In the genomic region with DNA sequence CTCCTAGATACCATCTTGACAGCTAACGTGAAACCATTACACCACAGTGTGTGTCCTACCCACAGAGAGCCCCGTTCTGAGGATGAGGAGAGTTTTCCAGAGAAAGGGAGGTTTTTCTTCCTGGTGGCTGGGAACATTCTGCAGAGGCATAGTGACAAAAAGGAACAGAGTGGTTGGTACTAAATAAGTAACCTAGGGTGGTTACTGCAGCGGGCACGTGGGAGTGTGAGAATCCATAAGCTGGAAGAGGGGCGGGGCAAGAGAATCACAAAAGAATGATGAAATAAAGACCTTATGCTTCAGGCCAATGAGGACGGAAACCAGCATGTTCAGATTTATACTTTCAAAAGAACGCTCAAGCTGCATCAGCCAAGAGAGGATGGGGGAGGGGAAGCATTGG, we compare ENCODE assay signal across 27 mouse cellular contexts. TPM values are rescaled to one million over a fixed set of nuclear protein-coding genes. Genes with fewer than 3 reads are reported as not detected.
A peak's percentile ranks its signal among the peaks of the same experiment; 100 is the strongest.
DNase-seq lines count a peak whose midpoint lies in the region; ATAC-seq and TF ChIP-seq lines count a peak whose summit lies in the region.
"Had no signal": no experiment of that assay in that cellular context is flagged by ENCODE, and none has a peak within 500 bp of the region (broad histone marks: within the 10 kb centered on the region; RNA-seq: fewer than 3 reads in every experiment).

No protein-coding gene starts in this region.

- no peak overlapping the region for H3K9ac ChIP-seq in lung, postnatal 0 days (replicated peaks; ENCODE audit: low read depth)
- H3K9ac ChIP-seq: forebrain, postnatal 0 days; heart, embryonic 12.5 days; heart, embryonic 15.5 days; hindbrain, embryonic 13.5 days had no signal

- H3K9me3 ChIP-seq in lung, postnatal 0 days (ENCODE audit: low read length), result no peaks in the 10 kb centered on the region
- H3K9me3 ChIP-seq: heart, embryonic 12.5 days; heart, embryonic 15.5 days; hindbrain, embryonic 10.5 days; hindbrain, embryonic 13.5 days had no signal

- no peak overlapping the region for H3K4me3 ChIP-seq in lung, postnatal 0 days (ENCODE audit: low read depth, low read length)
- H3K4me3 ChIP-seq: heart, embryonic 12.5 days; heart, embryonic 15.5 days; hindbrain, embryonic 10.5 days; hindbrain, embryonic 13.5 days had no signal

- no peak for TF ChIP-seq EP300 in lung, postnatal 0 days (IDR thresholded peaks at IDR 0.05)

- H3K4me2 ChIP-seq in lung, postnatal 0 days (replicated peaks; ENCODE audit: low read depth, low read length), result no peak overlapping the region
- H3K4me2 ChIP-seq: heart, embryonic 12.5 days; heart, embryonic 15.5 days; hindbrain, embryonic 13.5 days had no signal

- ATAC-seq in lung, postnatal 0 days, result no peak
- ATAC-seq: activated CD4-positive, CD25-positive, alpha-beta regulatory T cell, adult 4 months; CD4-positive, CD25-positive, alpha-beta regulatory T cell, adult 4 months; forebrain, embryonic 14.5 days; forebrain, postnatal 0 days; hindbrain, embryonic 16.5 days had no signal

- no peak for TF ChIP-seq CTCF in lung, postnatal 0 days (IDR thresholded peaks at IDR 0.05)

- H3K36me3 ChIP-seq in lung, postnatal 0 days (ENCODE audit: insufficient read depth, low read length), result no peaks in the 10 kb centered on the region
- H3K36me3 ChIP-seq: heart, embryonic 12.5 days; heart, embryonic 15.5 days; hindbrain, embryonic 10.5 days; hindbrain, embryonic 13.5 days had no signal

- H3K27ac ChIP-seq in lung, postnatal 0 days (ENCODE audit: low read length), result no peak overlapping the region
- H3K27ac ChIP-seq: heart, embryonic 15.5 days; hindbrain, embryonic 10.5 days; hindbrain, embryonic 13.5 days had no signal

- H3K27me3 ChIP-seq in lung, postnatal 0 days (replicated peaks; ENCODE audit: insufficient read depth, low read length), result 0 out of 2 replicates have a peak, but pooled peaks cover under 1% of the 10 kb centered on the region

- H3K4me1 ChIP-seq in lung, postnatal 0 days (ENCODE audit: insufficient read depth, low read depth, low read length), result no peaks in the 10 kb centered on the region
- H3K4me1 ChIP-seq: heart, embryonic 12.5 days; heart, embryonic 15.5 days had no signal

- DNase-seq in left cerebral cortex, adult 18-20 months (ENCODE audit: low spot score in 2 of 2), result peak; percentile 58 to 62
- DNase-seq in left cerebral cortex, adult 11 months (ENCODE audit: low spot score), result no peak
- peak; percentile 45 to 68 for DNase-seq in right cerebral cortex, postnatal 36 days (ENCODE audit: low spot score in 2 of 2)
- no peak for DNase-seq in right cerebral cortex, postnatal 4 days
- peak; percentile 1 for DNase-seq in fat pad, adult 2 months (ENCODE audit: extremely low read depth, low read depth, low spot score)
- no peak for DNase-seq in lung, postnatal 0 days (ENCODE audit: low spot score)
- DNase-seq: adrenal gland, adult 8-10 months; adrenal gland, postnatal 25 days; cerebellum, adult 18-20 months; cerebellum, adult 9-10 months; cerebellum, postnatal 14 days; forebrain, postnatal 0 days; gastrocnemius, postnatal 25 days; heart, adult 18-20 months; heart, postnatal 10 days; heart, postnatal 36 days had no signal

- 67% methylated on average over 7 of the region's 7 CpGs for WGBS in lung, postnatal 0 days

RNA-seq across cellular contexts. Expression of a gene that starts 8.0 kb away (rescaled TPM):
- 10 to 100 TPM; 44.4 to 46.0 TPM for total RNA-seq in left cerebral cortex, adult 18-20 months (2021)
- polyA plus RNA-seq in lung, postnatal 0 days (2015; fragmentation: Nextera tagmentation; extraction: Ambion mirVana), result not detected in 2 replicates
- total RNA-seq: gastrocnemius, adult 8-10 months; gastrocnemius, postnatal 25 days; heart, adult 18-20 months; heart, postnatal 10 days; heart, postnatal 36 days; MEL had no signal
- polyA plus RNA-seq: C2C12; CD4-positive, CD25-positive, alpha-beta regulatory T cell, adult 4 months; heart, embryonic 12.5 days; heart, embryonic 15.5 days had no signal

RNA-seq across cellular contexts. Expression of a gene that starts 26.7 kb away (rescaled TPM):
- 10 to 100 TPM; 53.8 to 55.5 TPM for total RNA-seq in left cerebral cortex, adult 18-20 months (2021)
- polyA plus RNA-seq in lung, postnatal 0 days (2015; fragmentation: Nextera tagmentation; extraction: Ambion mirVana), result 0.08 and 0.13 TPM in 2 replicates
- polyA plus RNA-seq: heart, embryonic 15.5 days had no signal

RNA-seq across cellular contexts. Expression of a gene that starts 37.7 kb away (rescaled TPM):
- total RNA-seq in left cerebral cortex, adult 18-20 months (2021), result 10 to 100 TPM; 73.1 to 75.8 TPM
- polyA plus RNA-seq in lung, postnatal 0 days (2015; fragmentation: Nextera tagmentation; extraction: Ambion mirVana), result 65.4 and 68.7 TPM in 2 replicates

RNA-seq across cellular contexts. Expression of a gene that starts 38.2 kb away (rescaled TPM):
- 10 to 100 TPM; 38.3 to 39.3 TPM for total RNA-seq in left cerebral cortex, adult 18-20 months (2021)
- 22.8 and 25.4 TPM in 2 replicates for polyA plus RNA-seq in lung, postnatal 0 days (2015; fragmentation: Nextera tagmentation; extraction: Ambion mirVana)

RNA-seq across cellular contexts. Expression of a gene that starts 48.1 kb away (rescaled TPM):
- 10 to 100 TPM; 17.5 to 19.3 TPM for total RNA-seq in left cerebral cortex, adult 18-20 months (2021)
- 7.3 and 8.3 TPM in 2 replicates for polyA plus RNA-seq in lung, postnatal 0 days (2015; fragmentation: Nextera tagmentation; extraction: Ambion mirVana)

Comparison
In these comparisons a context has a peak if more than half of its experiments do, and no peak if none do; other contexts are left out.
1. DNase-seq: peak in left cerebral cortex, adult 18-20 months (2 of 2), right cerebral cortex, postnatal 36 days (2 of 2) and fat pad, adult 2 months (single experiment); none in left cerebral cortex, adult 11 months (single experiment), right cerebral cortex, postnatal 4 days (single experiment) and lung, postnatal 0 days (single experiment).